Mouse (Mus musculus): ENCODE measurements around the gene Calml3.

Calml3 gene

GRCm38 (mm10) chr13:3782499-3782898 is 21.6 kb downstream of the Calml3 start:
- DNase-seq (ENCODE audit: low spot score in 2 of 2), result no peak

GRCm38 (mm10) chr13:3779575-3780226 is 24.4 kb downstream of the Calml3 start:
- no peak for DNase-seq (ENCODE audit: low spot score in 2 of 2)

- DNase-seq (ENCODE audit: low spot score in 2 of 2), result no peak
Observed at GRCm38 (mm10) chr13:3778591-3779364, 25.3 kb downstream of the Calml3 start.

GRCm38 (mm10) chr13:3777216-3777912 is 26.8 kb downstream of the Calml3 start:
- no peak for DNase-seq (ENCODE audit: low spot score in 2 of 2)

GRCm38 (mm10) chr13:3776446-3776845 is 27.7 kb downstream of the Calml3 start:
- DNase-seq (ENCODE audit: low spot score in 2 of 2), result no peak

GRCm38 (mm10) chr13:3774991-3775390 is 29.1 kb downstream of the Calml3 start:
- no peak for DNase-seq (ENCODE audit: low spot score in 2 of 2)

- no peak for DNase-seq (ENCODE audit: low spot score in 2 of 2)
Observed at GRCm38 (mm10) chr13:3774280-3774679, 29.8 kb downstream of the Calml3 start.

- DNase-seq (ENCODE audit: low spot score in 2 of 2), result no peak
Observed at GRCm38 (mm10) chr13:3773149-3773688, 30.9 kb downstream of the Calml3 start.

- DNase-seq (ENCODE audit: low spot score in 2 of 2), result no peak
Observed at GRCm38 (mm10) chr13:3771221-3771620, 32.9 kb downstream of the Calml3 start.

- DNase-seq (ENCODE audit: low spot score in 2 of 2), result no peak
Observed at GRCm38 (mm10) chr13:3770170-3771024, 33.7 kb downstream of the Calml3 start.

- no peak for DNase-seq (ENCODE audit: low spot score in 2 of 2)
Observed at GRCm38 (mm10) chr13:3769531-3769930, 34.6 kb downstream of the Calml3 start.

- DNase-seq (ENCODE audit: low spot score in 2 of 2), result no peak
Observed at GRCm38 (mm10) chr13:3768621-3769020, 35.5 kb downstream of the Calml3 start.

GRCm38 (mm10) chr13:3767086-3767485 is 37.0 kb downstream of the Calml3 start:
- DNase-seq (ENCODE audit: low spot score in 2 of 2), result no peak

GRCm38 (mm10) chr13:3765781-3766180 is 38.3 kb downstream of the Calml3 start:
- DNase-seq (ENCODE audit: low spot score in 2 of 2), result no peak

GRCm38 (mm10) chr13:3761131-3761530 is 43.0 kb downstream of the Calml3 start:
- no peak for DNase-seq (ENCODE audit: low spot score in 2 of 2)

GRCm38 (mm10) chr13:3758347-3758746 is 45.8 kb downstream of the Calml3 start:
- no peak for DNase-seq (ENCODE audit: low spot score in 2 of 2)

- no peak for DNase-seq (ENCODE audit: low spot score in 2 of 2)
Observed at GRCm38 (mm10) chr13:3753291-3753690, 50.8 kb downstream of the Calml3 start.

All from natural killer cell, adult 2 months (primary cell).